Mouse (Mus musculus) embryonic fibroblast, embryonic 13.5 days (primary cell): ENCODE measurements around the gene Cdk11b.

ENCODE experiments used
- CTCF ChIP-seq: IDR thresholded peaks from 2 replicates; pipeline ENCODE4 v1.5.1; 2011; ENCODE audit warnings: mild to moderate bottlenecking, control low read depth, low read length, moderate library complexity, borderline replicate concordance; ENCODE audit not compliant: insufficient read depth
- POLR2A ChIP-seq: IDR thresholded peaks from 2 replicates; pipeline ENCODE4 v1.6.1; 2011; ENCODE audit warnings: low read depth, mild to moderate bottlenecking, control low read depth, low read length, moderate library complexity

GRCm38 (mm10) chr4:155596606-155597005 lies 28.0 kb upstream of the Cdk11b start:
- no peak for TF ChIP-seq POLR2A
- TF ChIP-seq CTCF, result no peak
